Mouse (Mus musculus): ENCODE results near the gene Lrrc3c.

GRCm38 (mm10) chr11:98602090-98602690, 4.1 kb downstream of the Lrrc3c start:
- TF ChIP-seq POLR2A (IDR thresholded peaks at IDR 0.05; ENCODE audit: insufficient read length, low read depth) (no peak), E2F4 (IDR thresholded peaks at IDR 0.05; ENCODE audit: insufficient read depth) (no peak), TCF3 (IDR thresholded peaks at IDR 0.05; ENCODE audit: insufficient read length, low read depth) (no peak), MAX (IDR thresholded peaks at IDR 0.05; ENCODE audit: low read depth) (no peak)
